Mouse (Mus musculus) A20 (cell line): Measurements from ENCODE around the gene Socs2.
A peak's percentile ranks its signal among the peaks of the same experiment; 100 is the strongest.

Experiments used
- DNase-seq: peaks from one replicate; pipeline ENCODE4 v3.0.0-alpha.2; 2011; ENCODE audit warnings: low read depth, low spot score

Socs2 gene

DNA sequence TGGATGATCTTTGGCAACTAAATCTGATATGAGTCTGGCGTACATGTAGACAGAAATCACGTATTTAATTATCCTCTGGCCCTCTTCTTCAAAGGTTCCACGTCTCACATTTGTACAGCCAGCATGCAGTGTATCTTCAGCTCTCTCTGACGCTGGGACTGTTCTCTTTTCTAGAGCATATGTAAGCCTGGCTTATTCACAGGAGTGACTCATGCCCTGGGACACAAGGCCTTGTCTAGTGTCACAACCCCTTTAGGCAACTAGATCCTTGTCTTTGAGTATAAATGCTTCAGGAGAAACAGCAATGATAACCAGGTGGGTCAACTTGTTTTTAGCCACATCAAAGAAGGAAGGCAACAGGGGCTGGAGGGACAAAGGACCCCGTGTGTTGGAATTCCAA lies 5.7 kb upstream of the Socs2 start:
- DNase-seq: no peak

DNA sequence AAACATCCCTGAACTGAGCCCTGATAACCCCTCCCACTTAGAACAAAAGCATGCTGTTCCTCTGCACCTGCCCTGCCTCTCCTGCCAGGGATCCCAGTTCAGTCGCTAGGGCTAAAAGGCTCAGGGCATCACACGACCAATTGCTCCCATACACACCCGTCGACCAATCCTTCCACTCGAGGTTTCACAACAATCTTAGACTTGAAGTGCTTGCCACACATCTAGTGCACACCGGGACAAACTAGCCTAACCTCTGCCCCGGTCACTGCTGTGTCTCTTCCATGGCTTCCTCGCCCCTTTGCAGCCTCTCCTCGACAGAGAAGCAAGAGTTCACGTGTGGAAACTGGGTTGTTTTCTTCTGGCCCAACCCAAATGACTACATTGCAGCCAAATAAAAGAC lies 3.3 kb upstream of the Socs2 start:
- DNase-seq: no peak

DNA sequence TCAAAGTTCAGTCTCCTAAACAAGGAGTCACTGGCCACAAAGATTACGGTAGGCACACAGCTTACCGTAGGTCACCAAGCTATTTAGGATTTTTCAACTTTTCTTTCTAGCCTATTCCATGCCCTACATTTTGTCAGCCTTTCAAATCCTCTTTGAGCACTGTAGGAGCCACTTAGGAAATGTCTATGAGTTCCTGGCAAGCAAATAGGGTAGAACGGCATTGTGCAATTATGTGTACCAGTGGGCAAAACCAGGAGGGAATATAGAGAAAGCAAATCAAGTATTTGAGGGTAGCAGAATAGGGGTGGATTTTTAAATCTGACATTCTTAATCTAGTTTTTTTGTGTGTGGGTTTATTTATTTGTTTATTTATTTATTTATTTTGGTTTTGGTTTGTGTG lies 2.7 kb upstream of the Socs2 start:
- DNase-seq: no peak

DNA sequence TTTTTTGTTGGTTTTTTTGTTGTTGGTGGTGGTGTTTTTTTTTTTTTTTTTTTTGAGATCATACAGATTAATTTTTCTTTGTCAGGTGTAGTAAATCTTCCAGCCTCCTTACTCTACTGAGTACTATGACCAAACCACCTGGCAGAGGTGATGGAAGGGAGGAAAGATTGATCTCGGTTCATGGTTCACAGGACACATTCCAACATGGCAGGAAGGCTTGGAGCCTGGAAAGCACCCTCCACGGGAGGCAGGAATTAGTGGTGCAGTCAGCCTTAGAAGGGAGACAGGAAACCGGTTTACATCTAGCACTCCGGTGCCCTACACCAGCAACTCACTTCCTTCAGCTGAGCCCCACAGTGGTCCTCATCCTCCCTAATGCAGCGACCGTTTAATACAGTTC lies 1.7 kb upstream of the Socs2 start:
- no peak for DNase-seq

DNA sequence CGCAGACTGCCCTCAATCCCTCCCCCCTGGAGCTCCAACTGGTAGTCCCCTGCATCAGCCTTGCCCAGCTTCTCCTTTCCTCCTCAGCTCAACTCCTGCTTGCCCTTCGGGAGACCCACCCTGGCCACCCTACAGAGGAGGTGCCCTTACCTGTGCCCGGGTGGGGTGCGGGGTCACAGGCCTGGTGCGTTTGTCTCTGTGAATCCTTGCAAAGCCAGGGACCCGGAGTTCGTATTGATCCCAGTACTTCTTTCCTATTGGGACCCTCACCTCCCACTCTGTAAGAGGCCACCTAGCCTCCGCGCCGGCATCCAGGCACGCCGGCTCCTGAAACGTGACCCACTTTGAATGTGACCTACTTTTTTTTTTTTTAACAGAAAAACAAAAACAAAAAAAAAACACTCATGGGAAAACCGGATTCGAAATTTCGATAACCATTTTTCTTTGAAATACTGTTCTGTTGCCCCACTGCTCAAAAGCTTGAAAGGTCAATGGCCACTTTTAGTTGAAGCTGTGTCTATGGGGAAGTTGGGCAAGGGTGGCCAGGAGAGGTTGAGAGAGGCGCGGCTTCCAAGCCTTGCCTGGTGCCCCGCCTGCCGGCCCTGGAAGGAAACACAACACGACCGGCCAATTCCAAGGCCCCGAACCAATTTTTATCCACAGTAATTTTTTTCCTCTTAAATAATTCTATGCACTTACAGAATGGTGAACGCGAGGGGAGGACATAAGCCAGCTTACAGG lies 686 bp upstream of the Socs2 start:
- peak; percentile 67 for DNase-seq

DNA sequence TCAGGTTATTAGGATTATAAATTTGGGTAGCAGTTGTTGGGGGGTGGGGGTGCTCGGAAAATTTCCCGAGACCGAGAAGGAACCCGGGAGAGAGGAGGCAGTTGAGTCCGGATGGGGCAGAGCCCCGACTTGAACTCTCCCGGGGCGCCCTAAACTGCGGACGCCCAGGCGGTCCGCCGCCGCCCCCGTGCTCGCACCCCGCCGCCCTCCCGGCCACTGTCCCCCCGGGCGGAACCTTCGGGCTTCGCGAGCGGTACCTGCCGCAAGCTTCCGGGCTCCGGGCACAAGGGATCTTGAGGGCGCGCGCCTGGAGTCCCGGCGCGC lies 657 bp downstream of the Socs2 start:
- no peak for DNase-seq

DNA sequence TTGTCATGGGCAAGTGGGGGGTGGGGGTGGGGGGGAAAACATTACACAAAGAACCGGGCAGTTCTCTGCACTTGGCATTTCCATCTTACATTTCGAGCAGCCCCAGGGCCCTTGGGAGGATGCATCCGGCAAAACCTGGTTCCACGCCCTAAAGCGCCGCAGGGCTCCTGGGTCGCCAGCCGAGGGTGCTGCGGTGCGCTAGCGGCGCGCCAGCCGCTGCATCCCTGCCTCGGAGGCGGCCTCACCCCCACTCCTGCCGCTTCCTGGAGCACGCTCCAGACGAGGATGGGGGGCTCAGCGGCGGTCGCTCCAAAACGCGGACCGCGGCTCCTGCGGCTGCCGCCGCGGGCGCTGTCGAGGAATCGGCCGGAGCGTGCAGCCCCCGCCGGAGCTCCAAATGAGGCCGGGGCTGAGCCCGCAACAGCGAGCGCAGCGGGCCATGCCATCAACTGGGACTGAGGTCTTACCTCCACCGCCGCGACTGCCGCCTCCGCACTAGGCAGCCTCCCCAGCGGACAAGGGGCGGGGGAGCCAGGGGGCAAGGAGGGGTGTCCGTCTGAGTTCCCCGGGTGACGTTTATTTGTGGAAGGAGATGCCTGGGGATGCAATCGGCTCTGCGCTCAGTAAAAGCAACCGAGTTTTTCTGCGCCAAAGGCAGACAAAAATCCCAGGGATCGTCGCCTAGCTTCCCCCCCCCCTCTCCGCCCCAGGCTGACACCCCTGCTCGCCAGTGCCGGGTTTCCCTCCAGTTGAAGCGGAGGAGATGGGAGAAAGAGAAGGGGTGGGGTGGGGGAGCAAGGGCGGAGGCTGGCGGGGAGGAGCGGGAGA lies 1.2 kb downstream of the Socs2 start:
- peak; percentile 25 for DNase-seq

DNA sequence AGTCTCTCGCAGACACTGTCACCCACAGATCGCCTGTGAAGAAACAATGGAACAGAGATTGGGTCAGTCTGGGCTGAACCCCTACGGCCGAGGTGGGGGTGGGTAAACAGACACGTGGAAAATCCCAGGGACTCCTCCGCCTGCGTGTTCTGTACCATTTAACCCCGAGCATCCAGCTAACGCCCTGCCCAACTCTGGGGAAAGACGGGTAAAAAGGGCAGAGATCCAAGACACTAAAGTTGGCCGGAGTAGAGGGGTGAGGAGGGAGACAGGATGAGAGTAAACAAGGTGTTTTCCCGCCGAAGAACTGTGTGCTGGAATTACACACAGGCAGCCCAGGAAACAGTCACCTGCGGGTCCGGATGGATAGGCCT lies 1.8 kb downstream of the Socs2 start:
- no peak for DNase-seq

DNA sequence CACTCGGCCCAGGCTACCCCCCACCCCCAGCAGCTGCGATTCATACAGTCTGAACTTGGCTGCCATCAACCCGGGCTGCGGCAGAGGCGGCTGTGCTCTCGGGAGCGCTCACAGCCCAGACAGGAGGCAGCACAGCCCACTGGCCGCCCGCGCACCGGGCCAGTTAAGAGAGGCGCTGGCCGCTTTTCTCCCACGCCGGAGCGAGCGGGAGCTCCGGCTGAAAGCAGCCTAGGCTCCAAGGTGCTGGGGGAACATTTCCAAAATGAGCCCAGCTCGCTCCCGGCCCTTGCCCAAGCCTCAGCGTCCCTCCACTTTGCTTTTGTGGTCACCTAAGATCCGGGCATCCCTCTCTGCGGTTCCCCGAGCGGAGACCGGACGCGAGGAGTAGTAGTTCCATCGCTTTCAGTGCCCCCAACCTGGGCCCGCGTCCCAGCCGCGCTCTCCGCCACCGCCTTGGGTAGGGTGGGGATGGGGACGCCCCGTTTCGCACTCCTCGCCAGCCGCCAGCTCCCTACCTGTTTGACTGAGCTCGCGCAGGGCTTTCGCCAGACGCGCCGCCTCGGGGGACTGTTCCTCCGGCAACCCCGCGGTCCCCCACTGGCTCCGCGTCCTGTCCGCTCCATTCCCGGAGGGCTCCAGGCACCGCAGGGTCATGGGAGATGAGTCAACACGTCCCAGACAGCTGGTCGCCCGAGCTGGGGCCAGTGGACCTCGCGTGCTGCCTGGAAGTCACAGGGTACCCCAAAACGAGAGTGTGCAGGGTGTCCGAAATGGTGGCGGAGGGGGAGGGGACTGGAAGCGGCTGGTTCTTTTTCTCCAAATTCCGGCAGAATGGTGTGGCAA lies 2.4 kb downstream of the Socs2 start:
- no peak for DNase-seq

DNA sequence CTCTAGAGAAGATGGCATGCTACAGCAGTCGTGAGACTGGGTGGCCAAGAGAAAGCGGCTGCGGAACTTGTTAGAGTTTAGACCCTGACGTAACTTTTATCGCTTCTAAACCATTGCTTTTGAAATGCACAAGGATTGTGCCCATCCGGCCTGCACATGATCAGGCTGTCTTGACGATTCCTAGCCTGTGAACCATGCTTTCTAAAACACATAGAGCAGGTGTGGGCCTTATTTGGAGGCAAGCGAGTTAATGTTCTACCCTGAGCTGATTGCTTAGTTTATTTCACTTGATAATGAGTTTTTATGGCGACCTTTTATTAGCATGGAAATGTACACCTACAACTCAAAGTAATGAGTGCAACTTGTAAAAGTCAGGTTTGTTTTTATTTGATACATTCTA lies 5.8 kb downstream of the Socs2 start:
- no peak for DNase-seq

DNA sequence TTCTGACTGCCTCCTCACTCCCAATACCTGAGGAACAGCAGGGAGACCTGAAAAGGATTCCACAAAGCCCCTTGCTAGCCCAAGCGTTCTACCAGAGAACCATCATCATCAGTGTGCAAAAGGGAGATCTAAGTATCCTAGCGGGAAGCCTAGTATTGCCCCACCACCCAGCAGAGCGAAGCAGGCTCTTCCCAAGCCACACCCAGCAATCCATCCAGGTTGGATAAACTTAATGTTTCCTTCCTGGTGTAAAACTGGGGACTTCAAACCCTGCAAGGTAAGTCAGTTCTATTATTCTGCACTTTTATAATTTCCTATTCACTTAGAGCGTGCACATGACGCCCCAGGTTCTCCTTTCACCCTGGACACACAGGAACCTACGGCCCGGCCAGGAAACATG lies 6.3 kb downstream of the Socs2 start:
- DNase-seq: no peak

DNA sequence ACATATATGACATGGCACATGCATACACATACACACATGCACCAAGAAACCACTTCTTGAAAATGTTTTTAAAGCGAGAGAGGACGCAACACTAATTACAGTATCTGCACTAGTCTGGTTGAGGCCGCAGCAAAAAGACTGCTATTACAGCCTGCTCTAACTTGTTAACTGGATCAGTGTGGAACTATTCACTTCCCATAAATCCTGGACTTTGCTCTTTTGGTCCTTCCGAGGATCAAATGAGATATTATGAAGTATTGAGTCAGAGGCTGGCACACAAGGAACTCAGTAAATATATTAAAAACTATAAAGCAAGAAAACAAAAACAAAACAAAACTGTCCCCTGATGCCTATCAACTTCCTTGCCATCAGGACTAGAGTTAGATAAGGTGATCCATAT lies 6.8 kb downstream of the Socs2 start:
- DNase-seq: no peak

DNA sequence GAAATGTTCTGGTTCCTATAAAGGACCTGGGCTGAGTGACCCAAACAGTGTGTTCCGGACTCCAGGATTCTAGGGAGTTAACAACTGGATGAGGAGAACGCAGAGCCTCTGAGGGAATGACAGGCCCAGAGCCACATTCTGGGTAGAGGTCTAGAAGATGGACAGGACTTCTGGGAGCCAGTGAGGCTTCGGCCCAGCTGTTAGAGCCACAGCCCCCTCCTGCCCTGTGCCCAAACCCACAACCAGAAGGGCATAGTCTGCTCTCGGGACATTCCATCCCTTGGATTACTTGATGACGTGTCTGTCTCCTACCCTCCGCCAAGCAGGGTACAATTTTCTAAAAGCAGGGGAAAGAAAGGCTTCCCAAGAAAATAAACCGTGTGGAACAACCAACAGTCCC lies 7.8 kb downstream of the Socs2 start:
- no peak for DNase-seq

DNA sequence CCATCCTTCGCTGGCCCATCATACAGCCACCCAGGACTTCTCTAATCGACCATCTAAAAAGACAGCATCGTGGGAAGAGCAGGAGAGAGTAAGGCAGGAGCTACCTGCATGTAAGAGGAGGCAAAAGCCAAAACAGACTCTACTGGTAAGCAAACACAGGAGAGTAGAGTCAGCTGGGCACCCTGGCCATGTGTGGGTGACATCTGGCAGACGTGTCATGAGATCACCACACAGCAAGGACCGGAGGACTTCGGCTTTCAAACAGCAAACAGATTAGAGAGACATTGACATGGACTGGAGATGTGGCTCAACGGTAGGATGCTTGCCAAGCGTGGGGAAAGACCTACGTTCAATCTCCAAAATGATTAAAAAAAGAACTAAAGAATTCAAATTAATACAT lies 8.5 kb downstream of the Socs2 start:
- no peak for DNase-seq

DNA sequence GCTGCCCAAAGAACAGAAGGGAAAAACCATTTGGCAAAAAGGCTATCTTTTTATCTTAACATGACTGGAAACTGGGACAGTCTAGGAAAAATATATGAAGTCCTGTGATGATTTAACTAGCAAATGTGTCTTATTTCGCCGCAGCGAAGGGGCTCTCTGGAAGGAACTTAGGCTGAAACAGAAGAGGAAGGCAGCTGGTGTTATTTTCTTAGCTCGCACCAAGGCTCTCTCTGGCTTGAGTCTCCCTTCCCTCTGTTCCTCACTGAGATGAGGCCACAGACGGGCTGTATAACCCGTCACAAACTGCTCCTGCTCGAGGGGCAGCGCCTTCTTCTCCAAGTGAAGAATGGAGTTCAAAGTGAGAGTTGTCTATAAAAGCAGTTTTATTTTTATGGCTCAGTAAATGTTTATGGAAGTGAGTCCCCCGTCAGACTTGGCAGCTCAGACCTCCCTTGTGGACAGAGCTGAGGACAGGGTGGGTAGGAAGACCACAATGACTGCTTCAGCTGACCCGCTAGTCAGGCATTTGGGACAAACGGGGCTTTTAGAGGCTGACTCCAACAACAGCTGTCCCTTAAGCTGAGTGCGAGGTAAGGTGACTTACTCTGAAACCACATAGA lies 9.3 kb downstream of the Socs2 start:
- no peak for DNase-seq

DNA sequence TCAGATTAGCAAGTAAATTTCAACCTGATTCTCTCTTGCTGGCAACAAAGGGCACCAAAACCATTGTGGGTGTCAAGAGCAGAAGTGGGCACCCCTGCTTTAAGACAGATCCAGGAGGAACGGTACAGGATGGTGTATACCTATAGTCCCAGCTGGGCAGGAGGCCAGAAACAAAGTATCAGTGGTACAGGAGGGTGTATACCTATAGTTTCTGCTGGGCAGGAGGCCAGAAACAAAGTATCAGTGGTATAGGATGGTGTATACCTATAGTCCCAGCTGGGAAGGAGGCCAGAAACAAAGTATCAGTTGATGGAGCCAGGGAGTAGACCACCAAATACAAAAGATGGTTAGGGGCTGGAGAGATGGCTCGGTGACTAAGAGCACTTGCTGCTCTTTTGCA lies 12.2 kb downstream of the Socs2 start:
- no peak for DNase-seq

DNA sequence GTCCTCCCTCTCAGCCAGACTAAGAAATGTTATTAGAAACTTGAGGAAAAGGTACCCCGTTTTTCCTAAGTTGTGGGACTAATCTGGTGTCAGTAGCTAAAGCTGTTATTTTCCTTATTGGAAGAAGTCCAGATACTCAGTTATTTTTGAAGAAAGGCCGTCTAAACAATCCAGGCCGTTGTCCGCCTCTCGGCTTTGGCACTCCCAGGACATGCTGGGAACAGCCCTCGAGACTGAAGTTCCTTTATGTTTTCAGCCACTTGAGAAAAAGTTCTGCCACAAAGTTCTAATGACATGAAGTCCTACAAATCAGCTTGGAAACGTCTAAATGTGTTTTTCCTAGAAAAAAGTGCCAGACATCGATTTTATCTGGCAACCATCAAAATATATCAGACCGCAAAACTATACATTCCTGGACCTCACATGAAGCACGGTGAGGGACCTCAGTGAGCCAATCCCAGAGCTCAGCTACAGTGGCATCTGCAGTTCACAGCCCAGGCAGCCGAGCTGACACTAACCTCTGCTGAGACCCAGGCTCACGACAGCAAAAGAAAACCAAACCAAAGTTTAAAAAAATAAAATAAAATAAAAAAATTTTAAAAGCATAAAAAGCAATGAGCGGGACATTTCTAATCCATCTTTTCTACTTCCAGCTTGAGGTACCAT lies 17.2 kb downstream of the Socs2 start:
- no peak for DNase-seq

DNA sequence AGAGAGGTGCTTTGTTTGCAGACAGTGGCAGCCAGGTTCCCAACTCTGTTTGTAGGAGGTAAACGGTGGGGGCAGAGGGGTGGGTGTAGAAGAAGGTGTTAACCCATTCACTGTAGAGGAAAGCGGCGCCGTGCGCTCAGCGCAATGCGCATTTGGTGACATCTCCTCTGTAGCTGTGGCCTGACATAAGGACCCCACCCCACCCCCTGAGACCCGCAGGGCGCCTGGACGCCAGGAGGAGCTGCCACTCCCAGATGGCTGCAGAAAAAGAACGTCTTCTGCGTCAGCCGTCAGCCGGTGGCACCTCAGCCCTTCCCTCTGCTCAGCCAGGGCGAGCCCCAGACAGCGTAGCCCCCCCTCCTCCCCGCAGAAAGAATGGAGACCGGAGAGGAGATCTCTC lies 18.5 kb downstream of the Socs2 start:
- no peak for DNase-seq

DNA sequence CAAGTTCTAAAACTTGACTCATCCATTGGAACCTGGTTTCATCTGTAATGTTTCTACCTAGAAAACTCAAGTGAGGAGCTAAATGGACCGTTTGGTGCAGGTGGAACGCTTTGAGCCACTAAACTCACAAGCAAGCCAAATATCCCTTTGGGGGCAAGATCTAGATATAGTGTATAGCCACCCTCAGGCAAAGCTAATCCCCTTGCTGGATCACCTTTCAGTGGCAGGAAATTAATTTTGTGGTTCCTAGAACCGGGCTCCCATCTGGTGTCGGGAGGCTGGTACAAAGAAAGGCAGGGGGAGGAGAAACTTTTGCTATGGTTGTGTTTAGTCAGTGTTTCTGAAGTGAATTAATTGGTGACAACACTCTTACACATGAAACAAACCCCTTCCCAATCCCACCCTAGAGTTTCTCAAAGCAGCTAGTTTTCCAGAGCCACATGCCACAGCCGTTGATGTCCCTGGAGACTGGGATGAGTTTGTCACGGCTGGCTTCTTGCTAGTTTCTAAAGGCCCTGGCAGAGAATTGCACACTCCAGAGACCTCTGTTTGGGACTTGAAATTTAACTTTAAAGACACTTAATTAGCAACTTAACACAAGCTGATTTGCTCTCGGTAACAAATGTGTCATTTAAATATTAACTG lies 19.7 kb downstream of the Socs2 start:
- no peak for DNase-seq

DNA sequence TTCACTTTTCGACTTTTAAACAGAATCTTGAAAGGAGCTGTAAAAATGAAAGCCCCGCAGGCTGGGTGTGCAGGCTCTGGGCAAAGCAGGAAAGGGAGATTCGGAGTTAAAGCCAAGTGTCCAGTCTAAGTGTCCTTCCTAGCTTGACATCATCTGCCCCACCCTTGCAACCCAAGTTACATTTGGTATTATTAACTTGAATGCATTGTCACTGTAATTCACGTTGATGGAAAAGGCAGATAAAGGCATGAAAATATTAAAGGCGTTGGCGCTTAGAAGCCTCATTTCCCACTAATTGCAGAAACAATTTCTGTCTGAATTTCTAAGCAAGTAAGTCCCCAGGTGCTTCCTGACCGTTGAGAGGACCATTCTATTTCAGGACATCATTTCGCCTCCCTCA lies 20.6 kb downstream of the Socs2 start:
- DNase-seq: peak; percentile 34
